Mouse (Mus musculus) heart, embryonic 15.5 days (tissue): Measurements from ENCODE around the gene Gtf2e1. TPM values are rescaled to one million over a fixed set of nuclear protein-coding genes. Genes with fewer than 3 reads are reported as not detected.

Source experiments
- ATAC-seq: fragments of 200-750 bp; cut with Nextera tagmentation; replicated peaks from 2 replicates; pipeline ENCODE4 v1.8.0; 2017; ENCODE audit warnings: low read depth, moderate TSS enrichment; ENCODE audit not compliant: insufficient number of reproducible peaks, insufficient read depth, low FRiP score
- H3K27ac ChIP-seq: fragments of 300-500 bp; sonication (generic); 2 replicates; pipeline ENCODE4 v1.5.1; 2015; ENCODE audit warnings: mild to moderate bottlenecking, inconsistent platforms
- H3K27me3 ChIP-seq: fragments of 300-500 bp; sonication (generic); 2 replicates; pipeline ENCODE4 v1.6.1; 2015; ENCODE audit warnings: inconsistent platforms
- H3K36me3 ChIP-seq: fragments of 300-500 bp; sonication (generic); 2 replicates; pipeline ENCODE4 v1.6.1; 2015; ENCODE audit warnings: mild to moderate bottlenecking, inconsistent platforms
- H3K4me1 ChIP-seq: fragments of 300-500 bp; sonication (generic); replicated peaks from 2 replicates; pipeline ENCODE4 v1.6.1; 2015; ENCODE audit warnings: inconsistent platforms
- H3K4me2 ChIP-seq: fragments of 300-500 bp; sonication (generic); 2 replicates; pipeline ENCODE4 v1.6.1; 2015; ENCODE audit warnings: inconsistent platforms, mild to moderate bottlenecking, moderate library complexity
- H3K4me3 ChIP-seq: fragments of 300-500 bp; sonication (generic); 2 replicates; pipeline ENCODE4 v1.5.1; 2015; ENCODE audit warnings: mild to moderate bottlenecking, inconsistent platforms
- H3K9ac ChIP-seq: fragments of 300-500 bp; sonication (generic); 2 replicates; pipeline ENCODE4 v1.6.1; 2015; ENCODE audit warnings: mild to moderate bottlenecking, inconsistent platforms
- H3K9me3 ChIP-seq: fragments of 300-500 bp; sonication (generic); replicated peaks from 2 replicates; pipeline ENCODE4 v1.6.1; 2016; ENCODE audit warnings: inconsistent platforms
- WGBS: fragments of 180-500 bp; shearing (Covaris S2); methylation state at CpG from one replicate; pipeline ENCODE4 v1.1.7; 2015; ENCODE audit warnings: mixed read lengths; 5-methylcytosine and 5-hydroxymethylcytosine counted together
- polyA plus RNA-seq: library from polyadenylated mRNA; unstranded; fragments of >200 nt; fragmentation: Nextera tagmentation; extraction: Ambion mirVana; gene quantifications from 2 replicates; pipeline ENCODE4 v1.2.1, GENCODE M21; 2015

Gene Gtf2e1
- polyA plus RNA-seq, 1 experiment from 2014 or later, result 17.8 TPM

DNA sequence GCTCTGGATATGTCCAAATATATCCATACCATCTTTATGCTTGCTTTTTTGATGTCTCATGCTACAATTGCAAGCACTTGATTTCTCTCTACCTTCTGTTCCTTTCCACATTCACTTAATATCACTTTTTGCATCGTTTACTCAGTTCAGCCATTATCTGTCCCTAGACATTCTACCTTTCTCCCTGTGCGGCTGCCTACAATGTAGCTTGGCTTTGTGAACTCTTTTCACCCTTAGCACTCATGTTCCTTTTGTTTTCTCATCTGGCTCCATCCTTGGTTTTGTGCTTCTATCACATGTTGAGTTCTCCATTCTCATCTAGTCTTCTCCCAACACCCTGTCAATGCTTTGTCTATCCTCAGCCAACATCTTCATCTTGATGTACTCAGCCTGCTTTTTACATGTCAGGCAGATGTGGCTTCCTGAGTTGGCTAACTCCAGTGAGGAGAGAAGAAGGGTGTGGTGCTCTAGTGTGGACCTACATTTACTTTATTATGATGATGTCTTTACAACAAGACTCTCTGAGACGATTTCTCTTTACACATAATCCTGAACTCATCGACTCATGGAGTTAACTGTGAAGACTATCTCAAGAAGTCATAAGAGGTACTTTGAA, 21.9 kb downstream of the Gtf2e1 start:
- ATAC-seq, result no peak
- no peak overlapping the region for H3K4me3 ChIP-seq
- H3K4me1 ChIP-seq, result no peaks in the 10 kb centered on the region
- H3K9ac ChIP-seq, result no peak overlapping the region
- H3K9me3 ChIP-seq, result no peaks in the 10 kb centered on the region
- H3K36me3 ChIP-seq, result peaks cover 47% of the 10 kb centered on the region
- WGBS, result 93% methylated on average over 4 of the region's 4 CpGs
- no peak overlapping the region for H3K4me2 ChIP-seq
- H3K27ac ChIP-seq, result no peak overlapping the region
- H3K27me3 ChIP-seq, result no peaks in the 10 kb centered on the region

DNA sequence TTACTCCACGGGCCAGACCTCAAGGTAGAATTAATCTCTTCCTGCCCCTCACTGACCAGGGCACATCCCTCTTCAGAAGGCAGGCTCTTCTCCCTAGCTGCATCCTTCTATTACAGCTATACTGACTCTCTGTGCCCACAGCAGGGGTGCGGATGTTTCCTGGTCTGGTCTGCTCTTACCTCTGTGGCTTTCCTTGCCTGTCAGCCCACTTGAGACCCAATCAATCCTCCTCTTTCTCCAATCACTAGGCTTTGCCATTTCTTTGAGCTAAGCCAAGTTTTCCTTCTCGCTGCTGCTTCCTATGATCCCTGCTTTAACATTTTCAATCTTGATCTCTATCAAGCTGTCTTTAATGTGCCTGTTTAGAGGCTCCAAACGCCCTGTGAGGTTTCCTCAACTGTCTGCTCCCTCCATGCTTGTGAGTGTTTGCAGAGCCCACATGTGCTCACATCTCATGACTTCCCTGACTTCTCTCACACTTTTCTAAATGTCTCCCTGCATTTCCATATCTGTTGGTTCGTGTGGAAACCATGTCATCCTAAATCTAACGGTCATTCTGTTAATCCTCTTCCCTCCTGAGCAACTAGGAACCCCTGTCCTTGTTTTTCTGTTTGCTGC, 23.1 kb downstream of the Gtf2e1 start:
- no peak overlapping the region for H3K4me3 ChIP-seq
- WGBS, result 78% methylated on average over 6 of the region's 6 CpGs
- H3K36me3 ChIP-seq, result peaks cover 38% of the 10 kb centered on the region
- no peak overlapping the region for H3K27ac ChIP-seq
- H3K9ac ChIP-seq, result no peak overlapping the region
- H3K4me2 ChIP-seq, result no peak overlapping the region
- H3K9me3 ChIP-seq, result no peaks in the 10 kb centered on the region
- no peak for ATAC-seq
- no peaks in the 10 kb centered on the region for H3K4me1 ChIP-seq
- no peaks in the 10 kb centered on the region for H3K27me3 ChIP-seq

DNA sequence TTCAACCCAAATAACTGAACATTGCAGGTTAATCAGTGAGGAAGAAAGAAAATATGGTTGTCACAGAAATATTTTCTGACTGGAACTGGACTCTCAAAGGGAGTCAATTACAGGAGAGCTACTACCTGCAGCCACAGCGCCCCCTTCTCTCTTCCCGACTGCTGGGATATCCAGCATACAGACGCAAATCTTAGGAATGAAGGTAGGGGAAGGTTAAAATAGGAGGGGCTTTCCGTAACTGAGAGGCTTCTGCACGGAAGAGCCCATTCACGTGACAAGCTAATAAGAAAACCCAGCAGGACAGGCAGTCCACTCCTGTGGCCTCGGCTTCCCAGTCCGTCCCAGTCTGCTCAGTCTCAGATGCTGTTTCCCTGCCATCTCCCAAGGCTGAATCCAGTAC, 24.9 kb downstream of the Gtf2e1 start:
- WGBS, result 84% methylated on average over 8 of the region's 8 CpGs
- Histone ChIP-seq H3K4me3 (no peak overlapping the region), H3K9ac (no peak overlapping the region), H3K4me2 (no peak overlapping the region), H3K36me3 (peaks cover 34% of the 10 kb centered on the region), H3K27me3 (no peaks in the 10 kb centered on the region), H3K9me3 (no peaks in the 10 kb centered on the region), H3K27ac (no peak overlapping the region), H3K4me1 (no peaks in the 10 kb centered on the region)
- no peak for ATAC-seq

DNA sequence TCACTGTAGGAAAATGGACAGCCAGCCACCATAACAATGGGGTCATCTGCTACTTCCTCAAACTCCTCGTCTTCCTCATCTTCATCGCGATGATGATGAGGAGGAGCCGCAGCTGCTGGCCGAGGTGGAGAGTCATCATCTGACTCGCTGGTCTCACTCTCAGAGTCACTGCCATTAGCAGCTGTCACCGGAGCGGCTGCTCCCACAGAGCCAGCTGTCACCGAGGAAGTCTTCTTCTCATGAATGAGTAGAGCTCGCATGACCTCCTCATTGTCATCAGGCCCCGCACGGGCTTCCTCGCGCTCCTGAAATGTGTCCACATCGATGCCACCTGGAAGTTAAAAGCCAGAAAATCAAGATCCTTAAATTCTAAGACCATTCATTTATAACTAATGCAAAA, 28.1 kb downstream of the Gtf2e1 start:
- Histone ChIP-seq H3K4me3 (no peak overlapping the region), H3K27me3 (no peaks in the 10 kb centered on the region), H3K36me3 (peaks cover 31% of the 10 kb centered on the region), H3K27ac (no peak overlapping the region), H3K4me2 (no peak overlapping the region), H3K4me1 (peaks cover 6% of the 10 kb centered on the region; the same call in 1 of the 2 replicates), H3K9me3 (no peaks in the 10 kb centered on the region), H3K9ac (no peak overlapping the region)
- WGBS, result 88% methylated on average over 15 of the region's 15 CpGs
- ATAC-seq, result no peak

DNA sequence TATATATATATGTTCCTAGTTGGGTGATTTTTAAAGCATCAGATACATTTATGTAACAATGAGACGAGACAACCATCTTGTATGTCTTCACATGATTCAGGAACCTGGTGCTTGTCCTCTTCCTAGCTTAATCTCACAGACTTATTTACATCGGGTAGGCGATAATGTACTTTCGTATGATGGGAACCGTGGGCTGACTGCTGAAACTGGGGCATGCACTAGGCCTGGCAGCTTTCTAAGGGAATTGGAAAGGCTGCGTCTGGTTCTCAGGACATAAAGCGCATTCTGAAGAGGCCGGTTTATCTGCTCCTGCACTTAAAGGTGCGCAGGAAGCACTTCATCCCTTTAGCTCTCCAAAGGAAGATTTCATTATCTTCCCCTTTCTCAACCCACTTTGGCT, 32.8 kb downstream of the Gtf2e1 start:
- no peak overlapping the region for H3K9ac ChIP-seq
- H3K4me1 ChIP-seq, result peaks cover 6% of the 10 kb centered on the region; the same call in 1 of the 2 replicates
- H3K9me3 ChIP-seq, result no peaks in the 10 kb centered on the region
- no peak overlapping the region for H3K27ac ChIP-seq
- WGBS, result 60% methylated on average over 9 of the region's 9 CpGs
- no peak overlapping the region for H3K4me2 ChIP-seq
- peaks cover 17% of the 10 kb centered on the region for H3K36me3 ChIP-seq
- no peak for ATAC-seq
- H3K4me3 ChIP-seq, result no peak overlapping the region
- no peaks in the 10 kb centered on the region for H3K27me3 ChIP-seq

DNA sequence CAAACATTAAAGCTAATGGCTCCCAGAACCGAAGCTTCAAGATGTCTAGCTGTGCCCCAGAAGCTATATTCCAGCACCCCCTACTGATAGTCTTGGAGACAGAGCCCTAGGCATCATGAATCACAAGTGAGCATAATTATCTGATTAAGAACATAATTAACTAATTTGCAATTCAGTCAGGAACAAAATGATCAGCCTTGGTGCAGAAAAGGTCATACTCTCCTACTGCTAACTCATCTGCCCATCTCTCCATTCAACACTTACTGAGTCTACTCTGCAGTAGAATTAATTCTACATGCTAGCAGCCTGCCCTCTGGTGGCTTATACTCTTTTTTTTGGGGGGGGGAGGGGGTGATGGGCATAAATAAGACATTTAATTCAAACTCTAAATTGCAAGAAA, 35.1 kb downstream of the Gtf2e1 start:
- no peaks in the 10 kb centered on the region for H3K36me3 ChIP-seq
- H3K27ac ChIP-seq, result no peak overlapping the region
- ATAC-seq, result no peak
- H3K4me3 ChIP-seq, result no peak overlapping the region
- H3K27me3 ChIP-seq, result no peaks in the 10 kb centered on the region
- H3K4me2 ChIP-seq, result no peak overlapping the region
- H3K4me1 ChIP-seq, result peaks cover 6% of the 10 kb centered on the region; the same call in 1 of the 2 replicates
- 63% methylated on average over 1 of the region's 1 CpGs for WGBS
- H3K9ac ChIP-seq, result no peak overlapping the region
- H3K9me3 ChIP-seq, result no peaks in the 10 kb centered on the region

DNA sequence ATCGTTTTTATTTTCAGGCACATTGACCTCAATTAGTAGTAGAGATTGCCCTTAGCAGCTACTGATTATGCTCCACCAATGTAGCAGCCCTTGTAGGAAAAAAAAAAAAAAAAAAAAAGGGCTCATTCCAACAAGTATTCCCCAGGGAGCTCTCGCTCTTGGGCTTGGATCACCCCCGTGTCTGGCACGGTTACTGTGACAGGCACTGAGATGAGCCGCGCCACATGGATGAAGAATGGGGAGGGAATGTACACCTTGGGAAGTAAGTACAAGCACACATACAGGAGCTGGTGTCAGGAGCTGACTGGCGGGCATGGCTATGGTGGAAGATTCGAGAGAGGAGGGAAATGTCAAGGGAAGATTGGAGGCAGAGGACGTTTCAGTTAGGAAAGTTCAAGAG, 41.0 kb downstream of the Gtf2e1 start:
- WGBS, result 63% methylated on average over 9 of the region's 9 CpGs
- Histone ChIP-seq H3K27me3 (no peaks in the 10 kb centered on the region), H3K4me1 (no peaks in the 10 kb centered on the region), H3K4me3 (no peak overlapping the region), H3K9me3 (no peaks in the 10 kb centered on the region), H3K4me2 (no peak overlapping the region), H3K9ac (no peak overlapping the region), H3K27ac (no peak overlapping the region), H3K36me3 (no peaks in the 10 kb centered on the region)
- ATAC-seq, result no peak

DNA sequence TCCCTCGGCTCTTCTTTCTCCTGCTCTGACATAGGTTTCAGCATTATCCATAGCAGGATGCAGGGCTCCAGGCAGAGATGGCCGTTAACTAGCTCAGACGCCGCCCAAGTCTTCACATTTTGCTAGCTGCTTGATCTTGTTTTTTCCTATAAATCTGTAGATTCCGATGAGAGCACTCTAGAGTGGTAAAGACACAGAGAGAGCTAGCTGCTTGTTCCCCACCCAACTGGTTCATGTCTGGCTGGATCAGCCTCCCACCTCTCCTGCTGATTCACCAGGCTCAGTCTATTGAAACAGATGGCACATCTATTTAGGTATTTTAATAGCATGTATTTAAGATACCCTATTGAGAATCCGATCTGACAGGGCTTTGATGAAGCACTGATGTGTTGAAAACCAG, 44.6 kb downstream of the Gtf2e1 start:
- ATAC-seq, result no peak
- WGBS, result 77% methylated on average over 6 of the region's 6 CpGs

DNA sequence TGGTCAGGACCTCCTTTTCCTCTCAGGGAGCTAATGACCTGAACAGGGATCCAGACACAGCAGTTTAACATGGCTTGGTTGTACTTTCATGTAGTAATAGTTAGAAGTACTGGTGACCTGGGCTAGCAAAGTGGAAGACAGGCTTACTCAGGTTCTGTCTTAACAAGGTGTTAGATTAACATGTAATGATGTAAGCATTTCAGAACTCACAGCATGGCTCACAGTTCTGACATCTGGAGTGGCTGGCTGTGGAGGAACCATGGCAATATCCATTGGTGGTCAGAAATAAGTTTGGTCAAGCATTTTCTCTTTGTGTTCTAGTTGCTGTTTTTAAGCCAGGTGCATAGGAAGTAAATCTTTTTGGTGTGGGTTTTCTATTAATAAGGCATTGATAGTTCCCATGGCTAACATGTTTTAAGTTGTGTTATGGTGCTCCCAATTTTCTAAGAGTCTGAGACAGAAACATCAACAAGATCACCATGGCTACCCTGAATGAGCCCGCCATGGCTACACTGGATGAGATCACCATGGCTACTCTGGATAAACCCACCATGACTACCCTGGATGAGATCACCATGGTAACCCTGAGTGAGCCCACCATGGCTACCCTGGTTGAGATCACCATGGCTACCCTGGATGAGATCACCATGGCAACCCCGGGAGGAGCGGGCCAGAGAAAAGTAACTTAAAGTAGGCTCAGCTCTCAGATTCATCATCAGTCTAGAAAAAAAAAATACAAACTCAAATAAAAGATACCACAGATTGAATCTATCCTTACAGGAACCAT, 52.6 kb downstream of the Gtf2e1 start:
- Histone ChIP-seq H3K9ac (no peak overlapping the region), H3K27me3 (no peaks in the 10 kb centered on the region), H3K27ac (no peak overlapping the region), H3K36me3 (no peaks in the 10 kb centered on the region), H3K4me1 (no peaks in the 10 kb centered on the region), H3K9me3 (no peaks in the 10 kb centered on the region), H3K4me2 (no peak overlapping the region), H3K4me3 (no peak overlapping the region)
- ATAC-seq, result no peak
- 90% methylated on average over 3 of the region's 3 CpGs for WGBS

More for the DNA sequence above, 44.6 kb downstream of the Gtf2e1 start:
- Histone ChIP-seq H3K9ac (no peak overlapping the region), H3K9me3 (no peaks in the 10 kb centered on the region), H3K4me2 (no peak overlapping the region), H3K27ac (no peak overlapping the region), H3K27me3 (no peaks in the 10 kb centered on the region), H3K36me3 (no peaks in the 10 kb centered on the region), H3K4me1 (no peaks in the 10 kb centered on the region), H3K4me3 (no peak overlapping the region)

DNA sequence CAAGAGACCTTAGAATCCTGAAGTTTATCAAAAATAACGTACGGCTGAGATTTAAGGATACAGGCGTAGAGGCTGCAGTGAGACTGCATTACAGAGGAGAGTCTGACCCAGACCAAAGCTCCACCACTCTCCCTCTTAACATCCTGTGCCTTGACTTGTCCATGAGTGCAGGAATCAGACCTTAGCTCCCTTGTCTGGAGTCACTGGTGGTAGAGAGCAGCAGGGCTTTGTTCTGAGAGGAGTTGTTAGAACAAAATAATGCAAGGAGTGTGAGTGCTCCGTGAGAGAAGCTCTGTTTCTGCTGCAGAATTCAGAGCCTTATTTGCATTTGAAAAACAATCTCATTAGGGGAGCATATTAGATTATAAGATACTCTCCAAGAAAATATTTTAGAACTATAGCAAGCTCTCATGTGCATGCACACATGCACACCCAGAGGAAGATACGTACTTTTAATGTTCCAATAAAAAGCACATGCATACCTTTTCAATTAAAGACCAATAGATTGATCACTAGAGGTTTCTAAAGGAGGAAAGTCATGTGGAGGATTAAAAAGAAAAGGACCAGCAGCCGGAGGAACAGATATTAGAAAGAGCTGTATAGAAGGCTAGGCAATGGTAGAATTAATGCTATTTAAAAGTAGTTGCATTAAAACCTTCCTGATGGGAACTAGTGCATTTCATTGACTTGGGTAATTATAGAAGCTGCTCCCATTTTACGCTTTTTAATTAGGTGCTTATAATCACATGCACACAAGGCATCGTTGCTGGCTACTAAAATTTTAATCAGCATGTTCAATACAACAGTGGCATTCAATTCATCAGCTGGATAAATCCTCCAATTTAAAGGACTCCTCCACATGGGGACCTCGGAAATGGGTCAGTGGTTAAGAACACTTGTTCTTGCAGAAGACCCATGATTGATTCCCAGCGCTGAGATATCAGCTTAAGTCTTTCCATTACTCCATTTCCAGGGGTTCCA, 61.0 kb downstream of the Gtf2e1 start:
- Histone ChIP-seq H3K4me2 (no peak overlapping the region), H3K27ac (no peak overlapping the region), H3K27me3 (no peaks in the 10 kb centered on the region), H3K4me3 (no peak overlapping the region), H3K9ac (no peak overlapping the region), H3K4me1 (no peaks in the 10 kb centered on the region), H3K36me3 (no peaks in the 10 kb centered on the region), H3K9me3 (no peaks in the 10 kb centered on the region)
- WGBS, result 85% methylated on average over 10 of the region's 10 CpGs
- no peak for ATAC-seq
